Mouse (Mus musculus) embryo, embryonic 10 days (tissue): ENCODE results near the gene Gramd1c.

Source experiments
- DNase-seq: peaks from one replicate; pipeline ENCODE4 v3.0.0-alpha.2; 2015; ENCODE audit warnings: low spot score

Gene Gramd1c

GRCm38 (mm10) chr16:43963291-43963690 is 99.9 kb downstream of the Gramd1c start:
- no peak for DNase-seq

GRCm38 (mm10) chr16:43958038-43958437 is 105.1 kb downstream of the Gramd1c start:
- no peak for DNase-seq

- no peak for DNase-seq
These were observed 108.2 kb downstream of the Gramd1c start for GRCm38 (mm10) chr16:43954913-43955312.

- no peak for DNase-seq
These were observed 111.6 kb downstream of the Gramd1c start for GRCm38 (mm10) chr16:43951591-43951990.

- DNase-seq, result no peak
These were observed 117.3 kb downstream of the Gramd1c start for GRCm38 (mm10) chr16:43945869-43946268.

GRCm38 (mm10) chr16:43945351-43945750 is 117.8 kb downstream of the Gramd1c start:
- no peak for DNase-seq

- no peak for DNase-seq
These were observed 122.3 kb downstream of the Gramd1c start for GRCm38 (mm10) chr16:43940846-43941245.

GRCm38 (mm10) chr16:43935892-43936291 is 127.3 kb downstream of the Gramd1c start:
- no peak for DNase-seq

- no peak for DNase-seq
These were observed 127.8 kb downstream of the Gramd1c start for GRCm38 (mm10) chr16:43935367-43935766.

GRCm38 (mm10) chr16:43934856-43935255 is 128.3 kb downstream of the Gramd1c start:
- DNase-seq, result no peak

GRCm38 (mm10) chr16:43933041-43933440 is 130.1 kb downstream of the Gramd1c start:
- DNase-seq, result no peak

- no peak for DNase-seq
These were observed 130.8 kb downstream of the Gramd1c start for GRCm38 (mm10) chr16:43932319-43932718.

- no peak for DNase-seq
These were observed 131.6 kb downstream of the Gramd1c start for GRCm38 (mm10) chr16:43931502-43931901.

GRCm38 (mm10) chr16:43930577-43930976 is 132.6 kb downstream of the Gramd1c start:
- no peak for DNase-seq
